Mouse (Mus musculus): Measurements from ENCODE around the gene Csnk2a1.

DNA sequence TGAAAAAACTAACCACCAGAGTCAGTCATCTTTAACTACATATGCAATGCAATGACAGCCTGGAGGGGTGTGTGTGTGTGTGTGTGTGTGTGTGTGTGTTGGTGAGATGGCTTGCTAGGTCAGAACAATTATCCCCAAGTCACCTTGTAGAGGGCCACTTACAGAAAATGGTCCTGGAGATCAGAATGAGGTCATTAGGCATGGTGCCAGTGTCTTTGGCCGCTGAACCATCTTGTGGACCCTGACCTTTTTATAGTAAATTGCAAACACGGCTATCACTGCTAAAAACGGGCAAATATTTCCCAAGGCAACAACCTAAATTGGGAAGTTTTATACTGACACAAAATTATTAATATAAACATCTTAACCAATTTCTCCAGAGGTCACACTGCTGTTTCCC lies 14.8 kb upstream of the Csnk2a1 start:
- TF ChIP-seq POLR2A (IDR thresholded peaks at IDR 0.05; ENCODE audit: low read depth, low read length): no peak
- TF ChIP-seq CTCF (IDR thresholded peaks at IDR 0.05; ENCODE audit: extremely low read depth, insufficient read length, insufficient replicate concordance, low read depth, low read length): no peak
